ENCODE assay signal across 23 mouse cellular contexts in the genomic region with DNA sequence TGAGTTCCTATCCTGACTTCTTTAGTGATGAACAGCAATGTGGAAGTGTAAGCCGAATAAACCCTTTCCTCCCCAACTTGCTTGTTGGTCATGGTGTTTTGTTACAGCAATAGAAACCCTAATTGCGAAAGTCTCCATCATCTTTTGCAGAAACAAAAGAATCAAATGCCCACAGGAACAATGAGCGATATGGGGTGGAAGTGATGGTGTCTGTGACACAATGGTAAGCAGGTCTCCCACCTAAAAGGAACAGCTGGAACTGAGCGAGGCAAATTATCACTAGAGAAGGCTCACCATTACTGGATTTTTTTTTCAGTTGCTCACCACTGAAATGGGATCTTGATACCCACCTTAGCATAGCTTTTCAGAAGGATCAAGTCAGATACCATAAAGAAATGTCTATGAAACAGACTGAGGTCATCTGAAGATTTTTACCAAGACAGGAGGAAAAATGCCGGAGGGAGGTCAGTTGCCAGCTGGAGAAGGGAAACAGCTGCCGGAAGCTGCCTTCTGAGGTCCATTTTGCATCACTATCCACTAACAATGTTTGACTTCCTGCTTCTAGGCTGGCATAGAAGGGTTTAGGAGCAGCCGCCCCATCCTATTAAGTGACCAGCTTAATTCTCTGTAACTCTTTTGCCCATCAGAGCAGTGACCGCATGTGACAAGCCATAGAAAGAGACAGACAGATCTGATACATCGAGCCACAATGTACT. TPM values are rescaled to one million over a fixed set of nuclear protein-coding genes. Genes with fewer than 3 reads are reported as not detected.
A peak's percentile ranks its signal among the peaks of the same experiment; 100 is the strongest.
DNase-seq lines count a peak whose midpoint lies in the region; ATAC-seq and TF ChIP-seq lines count a peak whose summit lies in the region.
"Had no signal": no experiment of that assay in that cellular context is flagged by ENCODE, and none has a peak within 500 bp of the region (broad histone marks: within the 10 kb centered on the region; RNA-seq: fewer than 3 reads in every experiment).

No protein-coding gene starts in this region.

- H3K4me1 ChIP-seq in kidney, embryonic 15.5 days: peaks cover 15% of the 10 kb centered on the region
- H3K4me1 ChIP-seq in lung, embryonic 15.5 days: peaks cover 8% of the 10 kb centered on the region
- peaks cover 10% of the 10 kb centered on the region for H3K4me1 ChIP-seq in ES-Bruce4 (ENCODE audit: control insufficient read depth, insufficient read depth, low read length)
- H3K4me1 ChIP-seq: forebrain, embryonic 13.5 days; stomach, embryonic 15.5 days had no signal

- no peak; the same call in 1 of the 2 replicates for ATAC-seq in kidney, embryonic 15.5 days (replicated peaks; ENCODE audit: low FRiP score)
- no peak for ATAC-seq in lung, embryonic 15.5 days (ENCODE audit: borderline replicate concordance, extremely low read depth, low FRiP score, low TSS enrichment)
- ATAC-seq: forebrain, embryonic 13.5 days; liver, embryonic 12.5 days; liver, postnatal 0 days; midbrain, embryonic 16.5 days had no signal

- 68% methylated on average over 9 of the region's 9 CpGs for WGBS in kidney, embryonic 15.5 days
- WGBS in lung, embryonic 15.5 days: 64% methylated on average over 9 of the region's 9 CpGs

- TF ChIP-seq CTCF in ES-Bruce4 (IDR thresholded peaks at IDR 0.05; ENCODE audit: low read depth, low read length): no peak

- H3K4me3 ChIP-seq in kidney, embryonic 15.5 days (replicated peaks): no peak overlapping the region
- no peak overlapping the region for H3K4me3 ChIP-seq in lung, embryonic 15.5 days
- H3K4me3 ChIP-seq in ES-Bruce4 (ENCODE audit: low read depth, low read length): no peak overlapping the region
- H3K4me3 ChIP-seq: forebrain, embryonic 13.5 days; heart, embryonic 12.5 days; hindbrain, embryonic 13.5 days; liver, embryonic 12.5 days; stomach, embryonic 15.5 days had no signal

- H3K4me2 ChIP-seq in kidney, embryonic 15.5 days: no peak overlapping the region
- H3K4me2 ChIP-seq in lung, embryonic 15.5 days: no peak overlapping the region
- H3K4me2 ChIP-seq: forebrain, embryonic 13.5 days; heart, embryonic 12.5 days; hindbrain, embryonic 13.5 days; liver, embryonic 12.5 days; midbrain, embryonic 11.5 days; stomach, embryonic 15.5 days had no signal

- no peaks in the 10 kb centered on the region for H3K9me3 ChIP-seq in kidney, embryonic 15.5 days (replicated peaks)
- no peaks in the 10 kb centered on the region for H3K9me3 ChIP-seq in lung, embryonic 15.5 days
- no peaks in the 10 kb centered on the region for H3K9me3 ChIP-seq in ES-Bruce4 (replicated peaks; ENCODE audit: control insufficient read depth, insufficient read depth, low read length, poor library complexity, severe bottlenecking)
- H3K9me3 ChIP-seq: forebrain, embryonic 13.5 days; hindbrain, embryonic 13.5 days; liver, embryonic 12.5 days; stomach, embryonic 15.5 days had no signal

- H3K9ac ChIP-seq in kidney, embryonic 15.5 days: no peak overlapping the region
- H3K9ac ChIP-seq in lung, embryonic 15.5 days: no peak overlapping the region
- no peak overlapping the region for H3K9ac ChIP-seq in ES-Bruce4 (ENCODE audit: low read depth, poor library complexity, severe bottlenecking)
- H3K9ac ChIP-seq: forebrain, embryonic 13.5 days; heart, embryonic 12.5 days; hindbrain, embryonic 13.5 days; liver, embryonic 12.5 days; liver, postnatal 0 days; stomach, embryonic 15.5 days had no signal

- 0 out of 2 replicates have a peak, but pooled peaks have one; percentile 71 for TF ChIP-seq EP300 in ES-Bruce4 (IDR thresholded peaks at IDR 0.05; ENCODE audit: insufficient read depth, low read depth, low read length)

- peak overlapping the region; percentile 46; the same call in 1 of the 2 replicates for H3K27ac ChIP-seq in kidney, embryonic 15.5 days
- H3K27ac ChIP-seq in lung, embryonic 15.5 days: peak overlapping the region; percentile 64
- H3K27ac ChIP-seq in ES-Bruce4 (ENCODE audit: insufficient read depth, low read length): peak overlapping the region; percentile 87
- H3K27ac ChIP-seq: forebrain, embryonic 13.5 days; hindbrain, embryonic 13.5 days; liver, embryonic 12.5 days; stomach, embryonic 15.5 days had no signal

- H3K27me3 ChIP-seq in kidney, embryonic 15.5 days: no peaks in the 10 kb centered on the region
- no peaks in the 10 kb centered on the region for H3K27me3 ChIP-seq in lung, embryonic 15.5 days
- H3K27me3 ChIP-seq in ES-Bruce4 (ENCODE audit: control insufficient read depth, insufficient read depth, low read length, poor library complexity, severe bottlenecking): no peaks in the 10 kb centered on the region
- H3K27me3 ChIP-seq: forebrain, embryonic 13.5 days; heart, embryonic 12.5 days; hindbrain, embryonic 13.5 days; stomach, embryonic 15.5 days had no signal

- TF ChIP-seq POLR2A in ES-Bruce4 (IDR thresholded peaks at IDR 0.05; ENCODE audit: insufficient read depth, low read length): no peak

- DNase-seq in heart, adult 11 months: peak; percentile 87
- no peak for DNase-seq in heart, adult 9 months (ENCODE audit: low spot score in 2 of 2)
- DNase-seq in kidney, adult 9 months: no peak
- no peak for DNase-seq in lung, postnatal 14 days
- no peak for DNase-seq in adrenal gland, adult 2 months
- DNase-seq: adrenal gland, postnatal 36 days; cerebellum, adult 18-20 months; cerebellum, postnatal 10 days; gastrocnemius, postnatal 10 days; heart, postnatal 14 days; kidney, adult 11 months; liver, postnatal 0 days; right cerebral cortex, postnatal 25 days had no signal

- H3K36me3 ChIP-seq in kidney, embryonic 15.5 days: no peaks in the 10 kb centered on the region
- no peaks in the 10 kb centered on the region for H3K36me3 ChIP-seq in lung, embryonic 15.5 days
- H3K36me3 ChIP-seq in ES-Bruce4 (ENCODE audit: control insufficient read depth, insufficient read depth, low read length, poor library complexity, severe bottlenecking): no peaks in the 10 kb centered on the region
- H3K36me3 ChIP-seq: heart, embryonic 12.5 days; hindbrain, embryonic 13.5 days; liver, embryonic 12.5 days; stomach, embryonic 15.5 days had no signal

RNA-seq across cellular contexts. Expression of gene Gm12166, which starts 11.1 kb away (rescaled TPM):
- polyA plus RNA-seq in kidney, embryonic 15.5 days (2015; fragmentation: Nextera tagmentation; extraction: Ambion mirVana): 2.8 and 6.7 TPM in 2 replicates
- polyA plus RNA-seq in lung, embryonic 15.5 days (2015; fragmentation: Nextera tagmentation; extraction: Ambion mirVana): 4.5 and 4.7 TPM in 2 replicates
- polyA plus RNA-seq in ES-Bruce4 (2011; ENCODE audit: insufficient read depth, insufficient read length, low read depth, missing spikeins): 5.5 TPM in 1 of 2 replicates, not detected in the other
- 1 to 10 TPM in 1 of 2 experiments, under 1 TPM in 1; 0.92 to 3.5 TPM for total RNA-seq in adrenal gland, adult 2 months (2021)
- polyA plus RNA-seq in adrenal gland, adult 2 months (2012; rRNA removed): 7.5 and 14.5 TPM in 2 replicates

RNA-seq across cellular contexts. Expression of gene Adam19, which starts 14.8 kb away (rescaled TPM):
- polyA plus RNA-seq in kidney, embryonic 15.5 days (2015; fragmentation: Nextera tagmentation; extraction: Ambion mirVana): 14.4 and 17.9 TPM in 2 replicates
- 22.5 and 23.4 TPM in 2 replicates for polyA plus RNA-seq in lung, embryonic 15.5 days (2015; fragmentation: Nextera tagmentation; extraction: Ambion mirVana)
- polyA plus RNA-seq in ES-Bruce4 (2011; ENCODE audit: insufficient read depth, insufficient read length, low read depth, missing spikeins): 51.2 and 51.6 TPM in 2 replicates
- total RNA-seq in adrenal gland, adult 2 months (2021): 1 to 10 TPM; 2.6 to 6.7 TPM
- polyA plus RNA-seq in adrenal gland, adult 2 months (2012; rRNA removed): 2.9 and 3.8 TPM in 2 replicates
